Mouse (Mus musculus): ENCODE results near the gene Cyb5d1. TPM values are rescaled to one million over a fixed set of nuclear protein-coding genes. Genes with fewer than 3 reads are reported as not detected.
"Not testable (repeated sequence)": the region's sequence is repeated elsewhere in the genome, so short reads cannot be mapped to it uniquely, and the experiment has no call there.

Gene Cyb5d1
- total and polyA plus RNA-seq, 3 experiments: 19.9 to 32.1 (median 27.9) TPM

GRCm38 (mm10) chr11:69398486-69399200, 3.2 kb upstream of the Cyb5d1 start:
- Histone ChIP-seq H3K27me3 (ENCODE audit: control insufficient read depth, insufficient read depth, low read length) (no peaks in the 10 kb centered on the region), H3K4me1 (ENCODE audit: control insufficient read depth, insufficient read depth, low read length) (peaks cover 3% of the 10 kb centered on the region), H3K9ac (ENCODE audit: low read depth, low read length) (peak overlapping the region; percentile 93; the same call in 1 of the 2 replicates), H3K4me3 (peak overlapping the region; percentile 57), H3K36me3 (ENCODE audit: control insufficient read depth, insufficient read depth, low read length) (peaks cover 2% of the 10 kb centered on the region; the same call in 1 of the 2 replicates), H3K27ac (peak overlapping the region; percentile 100), H3K79me2 (replicated peaks; ENCODE audit: control insufficient read depth, insufficient read depth, low read length) (no peaks in the 10 kb centered on the region)
- 32% methylated on average over 21 of the region's 21 CpGs for WGBS
- DNase-seq: peak; percentile 14 to 38
- intact Hi-C loops (cut with DNase I): loop anchor here (5.0 kb wide), 1 partner anchor 179 kb away; no protein-coding TSS in a partner anchor
- TF ChIP-seq POLR2A (IDR thresholded peaks at IDR 0.05; ENCODE audit: insufficient read depth, low read depth, low read length): no peak
- TF ChIP-seq EP300 (IDR thresholded peaks at IDR 0.05; ENCODE audit: insufficient read depth, low read depth, low read length): no peak
- no peak for TF ChIP-seq CTCF (IDR thresholded peaks at IDR 0.05)

GRCm38 (mm10) chr11:69398059-69398458, 2.6 kb upstream of the Cyb5d1 start, which contains the start of gene Tmem88:
Gene Tmem88 (minus strand): TSS chr11:69398234.
- H3K27ac ChIP-seq: peak within 1 kb of the TSS; percentile 100
- no peaks in the 10 kb centered on the region for H3K79me2 ChIP-seq (replicated peaks; ENCODE audit: control insufficient read depth, insufficient read depth, low read length)
- peak; percentile 73 to 80 for DNase-seq
- H3K9ac ChIP-seq (ENCODE audit: low read depth, low read length): peak within 1 kb of the TSS; percentile 93
- no peaks in the 10 kb centered on the region for H3K27me3 ChIP-seq (ENCODE audit: control insufficient read depth, insufficient read depth, low read length)
- peaks cover 3% of the 10 kb centered on the region for H3K4me1 ChIP-seq (ENCODE audit: control insufficient read depth, insufficient read depth, low read length)
- 15% methylated on average over 16 of the region's 16 CpGs for WGBS
- TF ChIP-seq EP300 (IDR thresholded peaks at IDR 0.05; ENCODE audit: insufficient read depth, low read depth, low read length): peak; percentile 71; the same call in 1 of the 2 replicates
- TF ChIP-seq CTCF (IDR thresholded peaks at IDR 0.05): no peak
- TF ChIP-seq POLR2A (IDR thresholded peaks at IDR 0.05; ENCODE audit: insufficient read depth, low read depth, low read length): peak; percentile 95
- intact Hi-C loops (cut with DNase I): loop anchor here (5.0 kb wide), 1 partner anchor 179 kb away; no protein-coding TSS in a partner anchor
- H3K4me3 ChIP-seq: peak within 1 kb of the TSS; percentile 57
- H3K36me3 ChIP-seq (ENCODE audit: control insufficient read depth, insufficient read depth, low read length): peaks cover 2% of the 10 kb centered on the region; the same call in 1 of the 2 replicates

GRCm38 (mm10) chr11:69397581-69398057, 2.2 kb upstream of the Cyb5d1 start:
- H3K4me1 ChIP-seq (ENCODE audit: control insufficient read depth, insufficient read depth, low read length): peaks cover 3% of the 10 kb centered on the region
- intact Hi-C loops (cut with DNase I): loop anchor here (5.0 kb wide), 1 partner anchor 180 kb away; no protein-coding TSS in a partner anchor
- peak overlapping the region; percentile 100 for H3K27ac ChIP-seq
- peak; percentile 47 to 57 for DNase-seq
- peak overlapping the region; percentile 57 for H3K4me3 ChIP-seq
- no peaks in the 10 kb centered on the region for H3K79me2 ChIP-seq (replicated peaks; ENCODE audit: control insufficient read depth, insufficient read depth, low read length)
- TF ChIP-seq CTCF (IDR thresholded peaks at IDR 0.05) (0 out of 2 replicates have a peak, but pooled peaks have one; percentile 14), EP300 (IDR thresholded peaks at IDR 0.05; ENCODE audit: insufficient read depth, low read depth, low read length) (no peak), POLR2A (IDR thresholded peaks at IDR 0.05; ENCODE audit: insufficient read depth, low read depth, low read length) (no peak)
- WGBS: 22% methylated on average over 24 of the region's 24 CpGs
- H3K9ac ChIP-seq (ENCODE audit: low read depth, low read length): peak overlapping the region; percentile 93
- no peaks in the 10 kb centered on the region for H3K27me3 ChIP-seq (ENCODE audit: control insufficient read depth, insufficient read depth, low read length)
- H3K36me3 ChIP-seq (ENCODE audit: control insufficient read depth, insufficient read depth, low read length): peaks cover 2% of the 10 kb centered on the region; the same call in 1 of the 2 replicates

- 31% methylated on average over 11 of the region's 11 CpGs for whole genome bisulfite sequencing
- Histone ChIP-seq H3K4me1 (ENCODE audit: control insufficient read depth, insufficient read depth, low read length) (peaks cover 3% of the 10 kb centered on the region), H3K4me3 (peak overlapping the region; percentile 75), H3K27ac (peak overlapping the region; percentile 100), H3K9ac (ENCODE audit: low read depth, low read length) (peak overlapping the region; percentile 22), H3K79me2 (replicated peaks; ENCODE audit: control insufficient read depth, insufficient read depth, low read length) (no peaks in the 10 kb centered on the region), H3K27me3 (ENCODE audit: control insufficient read depth, insufficient read depth, low read length) (no peaks in the 10 kb centered on the region), H3K36me3 (ENCODE audit: control insufficient read depth, insufficient read depth, low read length) (peaks cover 2% of the 10 kb centered on the region; the same call in 1 of the 2 replicates)
- TF ChIP-seq CTCF (IDR thresholded peaks at IDR 0.05) (no peak), POLR2A (IDR thresholded peaks at IDR 0.05; ENCODE audit: insufficient read depth, low read depth, low read length) (peak; percentile 72), EP300 (IDR thresholded peaks at IDR 0.05; ENCODE audit: insufficient read depth, low read depth, low read length) (peak; percentile 97)
- DNase-seq: peak; percentile 79 to 86
- intact Hi-C loops (cut with DNase I): loop anchor here (5.0 kb wide), 1 partner anchor 181 kb away; no protein-coding TSS in a partner anchor
These were observed 1.3 kb upstream of the Cyb5d1 start for GRCm38 (mm10) chr11:69396772-69397171.

GRCm38 (mm10) chr11:69395634-69396373, 373 bp upstream of the Cyb5d1 start:
- DNase-seq: peak; percentile 94 to 97
- Histone ChIP-seq H3K79me2 (replicated peaks; ENCODE audit: control insufficient read depth, insufficient read depth, low read length) (no peaks in the 10 kb centered on the region), H3K4me1 (ENCODE audit: control insufficient read depth, insufficient read depth, low read length) (no peaks in the 10 kb centered on the region; the same call in 1 of the 2 replicates), H3K27me3 (ENCODE audit: control insufficient read depth, insufficient read depth, low read length) (no peaks in the 10 kb centered on the region), H3K4me3 (peak overlapping the region; percentile 75), H3K9ac (ENCODE audit: low read depth, low read length) (peak overlapping the region; percentile 86), H3K27ac (peak overlapping the region; percentile 100), H3K36me3 (ENCODE audit: control insufficient read depth, insufficient read depth, low read length) (peaks cover 2% of the 10 kb centered on the region; the same call in 1 of the 2 replicates)
- intact Hi-C loops (cut with DNase I): loop anchor here (5.0 kb wide), 1 partner anchor 181 kb away; no protein-coding TSS in a partner anchor
- no peak for TF ChIP-seq CTCF (IDR thresholded peaks at IDR 0.05)
- TF ChIP-seq EP300 (IDR thresholded peaks at IDR 0.05; ENCODE audit: insufficient read depth, low read depth, low read length): peak; percentile 74
- TF ChIP-seq POLR2A (IDR thresholded peaks at IDR 0.05; ENCODE audit: insufficient read depth, low read depth, low read length): peak; percentile 92
- under 1% methylated on average over 48 of the region's 48 CpGs for WGBS

GRCm38 (mm10) chr11:69394591-69395167, 752 bp downstream of the Cyb5d1 start:
- intact Hi-C loops (cut with DNase I): loop anchor here (5.0 kb wide), 1 partner anchor 183 kb away; no protein-coding TSS in a partner anchor
- 1% methylated on average over 31 of the region's 31 CpGs for WGBS
- H3K4me1 ChIP-seq (ENCODE audit: control insufficient read depth, insufficient read depth, low read length); H3K79me2 ChIP-seq (replicated peaks; ENCODE audit: control insufficient read depth, insufficient read depth, low read length); H3K36me3 ChIP-seq (ENCODE audit: control insufficient read depth, insufficient read depth, low read length); H3K27me3 ChIP-seq (ENCODE audit: control insufficient read depth, insufficient read depth, low read length); DNase-seq: not testable (repeated sequence)
- peak overlapping the region; percentile 100 for H3K27ac ChIP-seq
- peak overlapping the region; percentile 65 for H3K9ac ChIP-seq (ENCODE audit: low read depth, low read length)
- peak overlapping the region; percentile 75 for H3K4me3 ChIP-seq

All from heart, adult 2 months (tissue).